Mouse (Mus musculus) kidney, embryonic 16.5 days (tissue): ENCODE results near the gene Hspa12a. TPM values are rescaled to one million over a fixed set of nuclear protein-coding genes. Genes with fewer than 3 reads are reported as not detected.

Experiments
- ATAC-seq: fragments of 200-750 bp; cut with Nextera tagmentation; 2 replicates; pipeline ENCODE4 v1.8.0; 2017; ENCODE audit warnings: moderate TSS enrichment; ENCODE audit not compliant: low FRiP score, low TSS enrichment
- H3K27ac ChIP-seq: fragments of 300-500 bp; sonication (generic); 2 replicates; pipeline ENCODE4 v1.5.1; 2014; ENCODE audit warnings: low read length
- H3K27me3 ChIP-seq: fragments of 300-500 bp; sonication (generic); 2 replicates; pipeline ENCODE4 v1.6.1; 2014; ENCODE audit warnings: low read length, control low read depth, mixed read lengths; ENCODE audit not compliant: insufficient read depth
- H3K36me3 ChIP-seq: fragments of 300-500 bp; sonication (generic); 2 replicates; pipeline ENCODE4 v1.6.1; 2014; ENCODE audit warnings: low read length, control low read depth, mixed read lengths; ENCODE audit not compliant: insufficient read depth
- H3K4me1 ChIP-seq: fragments of 300-500 bp; sonication (generic); 2 replicates; pipeline ENCODE4 v1.6.1; 2014; ENCODE audit warnings: low read length, control low read depth, mixed read lengths; ENCODE audit not compliant: insufficient read depth
- H3K4me2 ChIP-seq: fragments of 300-500 bp; sonication (generic); replicated peaks from 2 replicates; pipeline ENCODE4 v1.6.1; 2014; ENCODE audit warnings: low read depth, low read length
- H3K4me3 ChIP-seq: fragments of 300-500 bp; sonication (generic); 2 replicates; pipeline ENCODE4 v1.5.1; 2014; ENCODE audit warnings: mild to moderate bottlenecking, low read length
- H3K9ac ChIP-seq: fragments of 300-500 bp; sonication (generic); replicated peaks from 2 replicates; pipeline ENCODE4 v1.6.1; 2014; ENCODE audit warnings: low read length
- H3K9me3 ChIP-seq: fragments of 300-500 bp; sonication (generic); 2 replicates; pipeline ENCODE4 v1.6.1; 2016; ENCODE audit warnings: low read length, control low read depth
- WGBS: fragments of 180-500 bp; shearing (Covaris S2); extraction: QIAGEN DNeasy Blood & Tissue Kit; methylation state at CpG from one replicate; pipeline ENCODE4 v1.1.7; 2014; 5-methylcytosine and 5-hydroxymethylcytosine counted together
- polyA plus RNA-seq: library from polyadenylated mRNA; unstranded; fragments of >200 nt; fragmentation: Nextera tagmentation; extraction: Ambion mirVana; gene quantifications from 2 replicates; pipeline ENCODE4 v1.2.1, GENCODE M21; 2015

The Hspa12a gene
- polyA plus RNA-seq, 1 experiment from 2014 or later: 18.1 TPM

DNA sequence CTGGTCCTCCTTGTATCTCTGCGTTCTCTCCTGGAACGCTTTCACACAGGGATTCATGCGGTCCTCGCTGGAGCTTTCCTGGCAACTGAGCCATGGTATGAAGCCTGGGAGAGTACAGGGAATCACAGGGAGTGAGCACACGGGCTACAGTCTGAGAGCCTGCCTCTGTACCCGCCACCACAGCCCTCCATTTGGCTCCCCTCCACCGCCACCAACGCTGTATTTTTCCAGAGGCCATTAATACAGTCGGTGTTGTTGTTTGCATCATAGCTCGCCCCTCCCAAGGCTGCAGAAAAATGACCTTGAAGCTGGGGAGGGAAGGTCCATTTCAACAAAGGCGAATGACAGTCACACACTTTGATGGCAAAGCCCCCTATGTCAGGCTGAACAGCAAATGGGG lies 154.3 kb downstream of the Hspa12a start:
- no peaks in the 10 kb centered on the region for H3K36me3 ChIP-seq
- H3K9me3 ChIP-seq: no peaks in the 10 kb centered on the region
- H3K27ac ChIP-seq: no peak overlapping the region
- H3K4me2 ChIP-seq: no peak overlapping the region
- WGBS: 72% methylated on average over 11 of the region's 11 CpGs
- H3K27me3 ChIP-seq: no peaks in the 10 kb centered on the region
- ATAC-seq: no peak
- no peak overlapping the region for H3K9ac ChIP-seq
- H3K4me3 ChIP-seq: no peak overlapping the region
- no peaks in the 10 kb centered on the region for H3K4me1 ChIP-seq

DNA sequence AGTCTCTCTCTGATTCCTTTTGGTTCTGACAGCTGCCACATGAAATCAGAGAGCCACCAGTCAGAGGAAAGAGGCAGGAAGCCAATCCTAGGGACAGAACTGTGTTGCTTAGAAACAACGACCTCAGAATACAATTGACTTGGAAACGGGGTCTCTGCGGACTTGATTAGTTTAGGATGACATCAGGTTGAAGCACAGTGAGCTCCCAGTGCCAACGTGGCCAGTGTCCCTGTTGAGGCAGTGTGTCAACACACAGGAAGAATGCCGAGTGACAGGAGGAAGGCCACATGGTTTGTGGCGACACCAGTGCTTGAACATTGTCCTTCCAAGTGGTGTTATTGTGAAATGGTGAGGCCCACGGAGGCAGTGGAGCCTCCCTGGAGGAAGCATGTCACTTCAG lies 159.5 kb downstream of the Hspa12a start:
- no peak for ATAC-seq
- WGBS: 48% methylated on average over 7 of the region's 7 CpGs

DNA sequence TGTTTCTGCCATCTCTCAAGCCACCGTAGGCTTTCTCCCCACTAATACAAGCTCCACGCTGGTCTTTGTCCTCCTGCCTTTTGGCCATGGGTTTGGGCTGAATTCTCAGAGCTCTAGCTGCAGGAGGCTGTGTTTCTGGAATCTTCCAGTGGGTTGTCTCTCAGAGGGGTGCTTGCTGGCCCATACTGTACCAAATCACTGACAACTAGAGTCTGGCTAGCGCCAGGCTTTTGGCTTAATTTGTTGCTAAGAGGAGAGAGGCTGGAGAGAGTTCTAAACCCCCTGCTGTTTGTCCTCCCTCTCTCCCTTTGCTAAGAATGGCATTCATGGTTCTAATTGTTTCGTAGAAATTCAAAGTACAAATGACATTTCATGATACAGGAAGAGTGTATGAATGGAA lies 161.9 kb downstream of the Hspa12a start:
- no peaks in the 10 kb centered on the region for H3K36me3 ChIP-seq
- no peaks in the 10 kb centered on the region for H3K9me3 ChIP-seq
- WGBS: 73% methylated on average over 4 of the region's 4 CpGs
- H3K9ac ChIP-seq: no peak overlapping the region
- H3K4me2 ChIP-seq: no peak overlapping the region
- no peak overlapping the region for H3K27ac ChIP-seq
- H3K4me1 ChIP-seq: no peaks in the 10 kb centered on the region
- no peak overlapping the region for H3K4me3 ChIP-seq
- no peak for ATAC-seq
- H3K27me3 ChIP-seq: no peaks in the 10 kb centered on the region

More for the DNA sequence above, 159.5 kb downstream of the Hspa12a start:
- H3K36me3 ChIP-seq: no peaks in the 10 kb centered on the region
- no peaks in the 10 kb centered on the region for H3K4me1 ChIP-seq
- H3K4me3 ChIP-seq: no peak overlapping the region
- no peak overlapping the region for H3K4me2 ChIP-seq
- H3K27ac ChIP-seq: no peak overlapping the region
- no peaks in the 10 kb centered on the region for H3K27me3 ChIP-seq
- H3K9me3 ChIP-seq: no peaks in the 10 kb centered on the region
- no peak overlapping the region for H3K9ac ChIP-seq

- Histone ChIP-seq H3K9ac (no peak overlapping the region), H3K9me3 (no peaks in the 10 kb centered on the region), H3K27ac (no peak overlapping the region), H3K36me3 (no peaks in the 10 kb centered on the region), H3K4me2 (no peak overlapping the region), H3K27me3 (no peaks in the 10 kb centered on the region), H3K4me1 (no peaks in the 10 kb centered on the region), H3K4me3 (no peak overlapping the region)
- 74% methylated on average over 5 of the region's 5 CpGs for WGBS
- ATAC-seq: no peak
Observed at GRCm38 (mm10) chr19:58776461-58776860, 167.0 kb downstream of the Hspa12a start.

- no peak overlapping the region for H3K27ac ChIP-seq
- H3K36me3 ChIP-seq: no peaks in the 10 kb centered on the region
- H3K4me2 ChIP-seq: no peak overlapping the region
- ATAC-seq: 0 out of 2 replicates have a peak, but pooled peaks have one; percentile 27
- H3K4me3 ChIP-seq: no peak overlapping the region
- H3K9ac ChIP-seq: no peak overlapping the region
- H3K27me3 ChIP-seq: no peaks in the 10 kb centered on the region
- H3K9me3 ChIP-seq: no peaks in the 10 kb centered on the region
- 71% methylated on average over 6 of the region's 6 CpGs for WGBS
- peaks cover 3% of the 10 kb centered on the region; the same call in 1 of the 2 replicates for H3K4me1 ChIP-seq
Observed at GRCm38 (mm10) chr19:58767329-58767728, 176.1 kb downstream of the Hspa12a start.

DNA sequence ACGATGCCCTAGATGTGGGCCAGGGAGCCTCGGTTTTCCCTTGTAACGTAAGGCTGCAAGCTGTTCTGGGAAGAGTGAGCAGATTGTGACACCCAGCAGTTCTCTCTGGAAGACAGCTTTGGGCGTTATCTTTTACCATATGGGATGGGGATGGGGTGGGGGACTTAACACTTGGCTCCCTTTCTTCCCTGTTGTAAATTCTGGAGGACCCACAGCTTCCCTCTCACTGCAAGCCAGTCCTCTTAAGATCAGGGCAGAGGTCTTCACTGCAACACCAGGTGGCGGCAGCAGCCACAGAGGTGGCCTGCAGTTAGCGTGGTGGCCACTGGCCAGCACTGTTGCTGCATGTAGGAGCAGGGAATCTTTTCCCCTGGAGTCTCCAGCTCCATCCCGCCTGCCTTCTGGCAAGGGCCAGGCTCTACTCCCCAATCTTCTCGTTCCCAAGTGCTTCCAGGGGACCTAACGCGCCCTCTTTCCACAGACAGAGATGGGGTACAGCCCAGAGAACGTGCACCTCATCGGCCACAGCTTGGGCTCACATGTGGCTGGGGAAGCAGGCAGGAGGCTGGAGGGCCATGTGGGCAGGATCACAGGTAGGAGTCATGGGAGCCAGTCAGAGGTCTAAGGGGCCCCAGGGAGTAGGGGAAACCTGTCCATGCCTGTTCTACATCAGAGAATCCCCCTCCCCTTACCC lies 180.5 kb downstream of the Hspa12a start:
- Histone ChIP-seq H3K4me1 (peaks cover 3% of the 10 kb centered on the region; the same call in 1 of the 2 replicates), H3K9me3 (no peaks in the 10 kb centered on the region), H3K27ac (no peak overlapping the region), H3K9ac (0 out of 2 replicates have a peak overlapping the region, but pooled peaks have one; percentile 23), H3K36me3 (no peaks in the 10 kb centered on the region), H3K27me3 (no peaks in the 10 kb centered on the region), H3K4me2 (no peak overlapping the region; the same call in 1 of the 2 replicates), H3K4me3 (no peak overlapping the region)
- WGBS: 12% methylated on average over 12 of the region's 12 CpGs
- peak; percentile 68; the same call in 1 of the 2 replicates for ATAC-seq

- no peaks in the 10 kb centered on the region for H3K9me3 ChIP-seq
- WGBS: 29% methylated on average over 6 of the region's 6 CpGs
- no peak overlapping the region for H3K9ac ChIP-seq
- no peak overlapping the region for H3K27ac ChIP-seq
- peak; percentile 64 for ATAC-seq
- no peaks in the 10 kb centered on the region for H3K36me3 ChIP-seq
- H3K4me3 ChIP-seq: no peak overlapping the region
- H3K4me2 ChIP-seq: no peak overlapping the region
- H3K27me3 ChIP-seq: no peaks in the 10 kb centered on the region
- H3K4me1 ChIP-seq: peaks cover 3% of the 10 kb centered on the region; the same call in 1 of the 2 replicates
Observed at GRCm38 (mm10) chr19:58762316-58762715, 181.1 kb downstream of the Hspa12a start.

DNA sequence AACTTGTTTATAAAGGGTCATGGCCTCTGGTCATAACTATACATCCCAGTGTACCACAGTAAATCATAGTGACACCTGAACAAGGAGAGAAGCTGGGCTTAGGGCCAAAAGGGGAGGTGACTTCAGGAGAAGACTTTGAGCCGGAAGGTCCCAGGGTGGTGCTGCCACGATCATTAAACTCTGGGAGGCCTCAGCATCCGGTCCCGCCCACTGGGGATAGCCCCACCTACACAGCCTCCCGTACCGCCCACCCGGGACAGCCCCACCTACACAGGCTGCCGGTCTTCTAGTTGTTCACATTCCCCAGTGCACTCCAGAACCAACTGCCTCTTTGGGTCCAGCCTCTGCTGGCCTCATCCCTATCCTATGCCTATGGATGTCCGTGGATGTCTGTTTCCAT lies 184.0 kb downstream of the Hspa12a start, which contains the start of gene Pnliprp2:
Pnliprp2 (plus strand) TSS at position 297 of the 400 bp plus-strand sequence.
- Histone ChIP-seq H3K9me3 (no peaks in the 10 kb centered on the region), H3K4me1 (peaks cover 3% of the 10 kb centered on the region; the same call in 1 of the 2 replicates), H3K4me2 (no peak within 1 kb of the TSS), H3K27me3 (no peaks in the 10 kb centered on the region), H3K9ac (no peak within 1 kb of the TSS), H3K27ac (no peak within 1 kb of the TSS), H3K4me3 (no peak within 1 kb of the TSS), H3K36me3 (no peaks in the 10 kb centered on the region)
- WGBS: 41% methylated on average over 9 of the region's 9 CpGs
- ATAC-seq: peak; percentile 86

- Histone ChIP-seq H3K27me3 (no peaks in the 10 kb centered on the region), H3K4me2 (no peak overlapping the region), H3K9ac (no peak overlapping the region), H3K4me1 (peaks cover 3% of the 10 kb centered on the region; the same call in 1 of the 2 replicates), H3K9me3 (no peaks in the 10 kb centered on the region), H3K4me3 (no peak overlapping the region), H3K36me3 (no peaks in the 10 kb centered on the region), H3K27ac (no peak overlapping the region)
- 84% methylated on average over 4 of the region's 4 CpGs for WGBS
- ATAC-seq: no peak
Observed at GRCm38 (mm10) chr19:58758871-58759270, 184.6 kb downstream of the Hspa12a start.

DNA sequence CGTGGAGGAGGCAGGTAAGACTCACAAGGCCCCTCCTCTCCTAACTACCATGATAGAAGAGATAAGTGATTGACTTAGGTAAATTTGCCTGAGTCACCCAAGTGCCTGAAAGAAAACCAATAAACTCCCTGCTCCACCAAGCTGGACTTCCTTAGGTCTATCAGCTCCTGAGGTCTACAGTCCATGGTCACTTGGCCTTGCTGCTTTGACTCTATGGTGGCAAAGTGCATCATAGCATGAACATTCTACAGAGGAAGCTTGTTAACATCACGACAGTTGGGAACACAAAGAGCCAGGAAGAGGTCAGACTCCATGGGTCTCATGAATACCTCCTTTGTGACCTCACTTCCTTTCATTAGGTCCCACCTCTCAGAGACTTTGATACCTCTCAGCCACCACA lies 191.9 kb downstream of the Hspa12a start:
- Histone ChIP-seq H3K27me3 (no peaks in the 10 kb centered on the region), H3K4me1 (no peaks in the 10 kb centered on the region), H3K27ac (no peak overlapping the region), H3K4me2 (no peak overlapping the region), H3K4me3 (no peak overlapping the region), H3K9me3 (no peaks in the 10 kb centered on the region), H3K36me3 (no peaks in the 10 kb centered on the region), H3K9ac (no peak overlapping the region)
- no peak for ATAC-seq
- WGBS: 74% methylated on average over 2 of the region's 2 CpGs
